Mouse (Mus musculus): ENCODE results near the gene Sema4d.
"Not testable (repeated sequence)": the region's sequence is repeated elsewhere in the genome, so short reads cannot be mapped to it uniquely, and the experiment has no call there.

The Sema4d gene

DNA sequence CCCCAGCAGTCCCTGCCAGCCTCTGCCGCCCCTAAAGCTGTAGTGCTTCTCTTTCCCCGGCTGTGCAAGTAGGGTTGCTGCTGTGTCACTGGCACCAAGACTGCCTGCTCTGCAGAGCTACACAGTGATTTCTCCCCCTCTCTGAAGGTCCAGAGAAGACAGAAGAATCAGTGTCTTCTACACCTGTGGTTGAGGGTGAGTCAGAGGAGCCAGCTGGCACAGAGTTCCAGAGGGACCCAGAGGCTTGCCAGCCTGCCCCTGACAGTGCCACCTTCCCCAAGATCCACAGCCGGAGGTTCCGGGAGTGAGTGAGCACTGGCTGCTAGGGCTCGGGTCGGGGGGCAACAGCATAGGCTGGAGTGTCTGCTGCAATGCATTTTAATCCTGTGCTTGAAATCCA lies 114.9 kb downstream of the Sema4d start:
- no peak for DNase-seq (ENCODE audit: low spot score)

- DNase-seq (ENCODE audit: low spot score): no peak
These were observed 115.8 kb downstream of the Sema4d start for GRCm38 (mm10) chr13:51677630-51678185.

- no peak for DNase-seq (ENCODE audit: low spot score)
These were observed 116.5 kb downstream of the Sema4d start for GRCm38 (mm10) chr13:51677041-51677440.

DNA sequence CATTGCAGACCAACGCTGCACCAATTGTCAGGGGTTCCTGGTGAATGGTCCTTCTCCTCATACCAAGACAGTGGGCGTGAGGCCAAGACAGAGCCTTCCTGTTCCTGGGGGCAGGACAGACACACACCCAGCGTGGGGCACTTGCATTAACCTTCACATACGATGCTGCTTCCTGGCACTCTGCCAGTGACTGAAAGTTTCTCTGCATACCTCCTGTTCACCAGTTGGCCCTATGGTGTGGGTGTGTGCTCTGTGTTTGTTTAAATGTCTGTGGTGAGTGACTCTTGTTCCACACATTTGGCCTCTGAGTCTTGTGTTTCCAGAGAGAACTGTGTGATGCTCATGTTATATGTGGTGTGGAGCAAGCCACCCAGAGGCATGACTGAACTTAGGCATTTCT lies 116.9 kb downstream of the Sema4d start:
- no peak for DNase-seq (ENCODE audit: low spot score)

- DNase-seq (ENCODE audit: low spot score): not testable (repeated sequence)
These were observed 125.4 kb downstream of the Sema4d start for GRCm38 (mm10) chr13:51668195-51668594.

GRCm38 (mm10) chr13:51663561-51663960 lies 130.0 kb downstream of the Sema4d start:
- DNase-seq (ENCODE audit: low spot score): no peak

GRCm38 (mm10) chr13:51659573-51659972 lies 134.0 kb downstream of the Sema4d start:
- DNase-seq (ENCODE audit: low spot score): no peak

DNA sequence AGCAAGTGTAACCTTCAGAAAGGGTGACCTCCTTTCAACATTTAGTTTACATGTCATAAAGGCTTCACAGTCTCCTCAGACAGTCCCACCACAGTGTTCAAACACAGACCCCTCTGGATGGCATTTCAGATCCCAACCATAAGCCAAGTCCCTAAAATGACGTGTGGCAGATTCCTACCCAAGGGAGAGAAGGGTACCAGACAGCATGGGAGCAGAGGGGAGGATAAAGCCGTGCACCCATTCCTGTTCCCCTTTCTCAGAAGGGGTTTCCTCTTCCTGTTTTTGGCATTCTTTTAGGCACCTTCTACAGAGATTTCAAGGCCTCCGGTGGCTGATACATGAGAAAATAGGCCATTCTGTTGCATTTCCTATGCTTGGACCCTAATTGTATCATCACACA lies 135.5 kb downstream of the Sema4d start:
- no peak for DNase-seq (ENCODE audit: low spot score)

- no peak for DNase-seq (ENCODE audit: low spot score)
These were observed 136.9 kb downstream of the Sema4d start for GRCm38 (mm10) chr13:51656516-51657235.

GRCm38 (mm10) chr13:51653961-51654360 lies 139.6 kb downstream of the Sema4d start:
- peak; percentile 30 for DNase-seq (ENCODE audit: low spot score)

- DNase-seq (ENCODE audit: low spot score): no peak
These were observed 140.4 kb downstream of the Sema4d start for GRCm38 (mm10) chr13:51653159-51653558.

GRCm38 (mm10) chr13:51651408-51652064 lies 142.0 kb downstream of the Sema4d start, which contains the start of gene Secisbp2:
Gene Secisbp2, plus strand, starts transcription at chr13:51651697.
- DNase-seq (ENCODE audit: low spot score): peak; percentile 94

- DNase-seq (ENCODE audit: low spot score): no peak
These were observed 143.8 kb downstream of the Sema4d start for GRCm38 (mm10) chr13:51649740-51650139.

- no peak for DNase-seq (ENCODE audit: low spot score)
These were observed 145.3 kb downstream of the Sema4d start for GRCm38 (mm10) chr13:51648237-51648636.

DNA sequence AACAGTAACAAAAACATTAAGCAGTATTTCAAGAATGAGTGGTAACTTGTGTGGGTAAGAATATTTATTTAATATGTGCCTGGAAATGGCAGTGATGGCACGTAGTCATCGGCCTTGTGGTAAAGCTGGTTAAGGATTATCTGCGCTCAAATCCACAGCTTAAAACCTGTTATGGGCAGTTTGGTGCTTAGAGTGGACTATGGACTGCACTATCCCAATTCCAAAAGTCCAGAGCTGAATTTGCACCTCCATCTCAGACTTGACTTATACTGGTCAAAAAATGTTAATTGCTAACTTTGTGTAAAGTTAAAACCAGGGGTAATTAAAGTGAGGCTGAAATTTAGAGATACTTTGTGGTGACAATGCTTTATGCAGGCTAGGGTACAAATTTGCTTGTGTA lies 145.8 kb downstream of the Sema4d start:
- no peak for DNase-seq (ENCODE audit: low spot score)

GRCm38 (mm10) chr13:51646362-51647027 lies 147.1 kb downstream of the Sema4d start:
- no peak for DNase-seq (ENCODE audit: low spot score)

GRCm38 (mm10) chr13:51645872-51646271 lies 147.7 kb downstream of the Sema4d start:
- DNase-seq (ENCODE audit: low spot score): no peak

- peak; percentile 95 for DNase-seq (ENCODE audit: low spot score)
These were observed 148.4 kb downstream of the Sema4d start, which contains the start of gene Cks2 for GRCm38 (mm10) chr13:51644829-51645789. Gene Cks2, plus strand, starts transcription at chr13:51645232.

DNA sequence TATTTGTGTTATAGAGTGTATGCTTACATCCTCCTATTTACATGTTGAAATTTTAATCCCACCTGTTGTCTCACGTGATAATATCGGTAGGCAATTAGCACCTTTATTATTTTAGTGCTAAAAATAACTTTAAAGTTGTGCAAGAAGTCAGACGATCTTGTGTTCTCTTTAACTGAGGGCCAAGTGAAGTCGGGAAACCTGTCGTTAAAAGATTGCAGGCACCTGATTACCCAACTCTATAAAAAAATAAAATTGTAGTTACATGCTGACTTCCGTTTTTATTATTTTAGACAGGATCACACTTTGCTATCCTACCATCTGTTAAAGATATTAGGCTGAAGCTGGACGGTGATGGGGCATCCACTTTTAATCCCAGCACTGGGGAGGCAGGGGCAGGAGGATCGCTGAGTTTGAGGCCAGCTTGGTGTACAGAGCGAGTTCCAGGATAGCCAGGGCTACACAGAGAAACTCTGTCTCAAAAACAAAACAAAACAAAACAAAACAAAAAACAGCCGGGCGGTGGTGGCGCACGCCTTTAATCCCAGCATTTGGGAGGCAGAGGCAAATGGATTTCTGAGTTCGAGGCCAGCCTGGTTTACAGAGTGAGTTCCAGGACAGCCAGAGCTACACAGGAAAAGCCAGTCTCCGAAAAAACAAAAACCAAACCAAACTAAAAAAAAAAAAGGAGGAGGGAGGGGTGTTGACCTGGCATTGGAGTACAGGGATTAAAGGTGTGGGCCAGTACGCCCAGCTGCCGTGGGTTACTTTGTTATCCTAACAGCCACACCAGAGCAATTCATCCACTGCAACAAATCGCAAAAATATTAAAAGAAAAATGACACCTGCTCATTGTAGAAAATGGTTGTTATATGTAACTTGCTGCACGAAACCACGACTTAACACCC lies 149.4 kb downstream of the Sema4d start:
- no peak for DNase-seq (ENCODE audit: low spot score)

- no peak for DNase-seq (ENCODE audit: low spot score)
These were observed 151.3 kb downstream of the Sema4d start for GRCm38 (mm10) chr13:51642171-51642778.

All from ovary, postnatal 36 days (tissue).